Mouse (Mus musculus) forebrain, embryonic 11.5 days (tissue): Measurements from ENCODE around the gene Atp23. TPM values are rescaled to one million over a fixed set of nuclear protein-coding genes. Genes with fewer than 3 reads are reported as not detected.
"Not testable (repeated sequence)": the region's sequence is repeated elsewhere in the genome, so short reads cannot be mapped to it uniquely, and the experiment has no call there.

Source experiments
- ATAC-seq: fragments of 200-750 bp; cut with Nextera tagmentation; replicated peaks from 2 replicates; pipeline ENCODE4 v1.8.0; 2017; ENCODE audit warnings: moderate TSS enrichment; ENCODE audit not compliant: low FRiP score
- DNase-seq: peaks from one replicate; pipeline ENCODE4 v3.0.0-alpha.2; 2017; ENCODE audit warnings: low spot score
- H3K27ac ChIP-seq: fragments of 300-500 bp; sonication (generic); 2 replicates; pipeline ENCODE4 v1.5.1; 2014; ENCODE audit warnings: low read depth, low read length
- H3K27me3 ChIP-seq: fragments of 300-500 bp; sonication (generic); 2 replicates; pipeline ENCODE4 v1.6.1; 2014; ENCODE audit warnings: mild to moderate bottlenecking, low read length, mixed read lengths; ENCODE audit not compliant: control insufficient read depth, insufficient read depth
- H3K36me3 ChIP-seq: fragments of 300-500 bp; sonication (generic); 2 replicates; pipeline ENCODE4 v1.6.1; 2014; ENCODE audit warnings: mild to moderate bottlenecking, low read length, moderate library complexity, mixed read lengths; ENCODE audit not compliant: control insufficient read depth, insufficient read depth
- H3K4me1 ChIP-seq: fragments of 300-500 bp; sonication (generic); replicated peaks from 2 replicates; pipeline ENCODE4 v1.6.1; 2014; ENCODE audit warnings: low read length, mixed read lengths; ENCODE audit not compliant: control insufficient read depth, insufficient read depth
- H3K4me2 ChIP-seq: fragments of 300-500 bp; sonication (generic); 2 replicates; pipeline ENCODE4 v1.6.1; 2014; ENCODE audit warnings: low read depth, mild to moderate bottlenecking, low read length, moderate library complexity, mixed read lengths; ENCODE audit not compliant: severe bottlenecking
- H3K4me3 ChIP-seq: fragments of 300-500 bp; sonication (generic); 2 replicates; pipeline ENCODE4 v1.5.1; 2014; ENCODE audit warnings: low read depth, low read length
- H3K9ac ChIP-seq: fragments of 300-500 bp; sonication (generic); 2 replicates; pipeline ENCODE4 v1.6.1; 2014; ENCODE audit warnings: low read length
- H3K9me3 ChIP-seq: fragments of 300-500 bp; sonication (generic); 2 replicates; pipeline ENCODE4 v1.6.1; 2016; ENCODE audit warnings: low read length, mixed read lengths; ENCODE audit not compliant: control insufficient read depth
- WGBS: fragments of 180-500 bp; shearing (Covaris S2); extraction: QIAGEN DNeasy Blood & Tissue Kit; methylation state at CpG from one replicate; pipeline ENCODE4 v1.1.7; 2014; 5-methylcytosine and 5-hydroxymethylcytosine counted together
- polyA plus RNA-seq: library from polyadenylated mRNA; unstranded; fragments of >200 nt; fragmentation: Nextera tagmentation; extraction: Ambion mirVana; gene quantifications from 2 replicates; pipeline ENCODE4 v1.2.1, GENCODE M21; 2014

Gene Atp23
- polyA plus RNA-seq, 1 experiment from 2014 or later, result 15.5 TPM

DNA sequence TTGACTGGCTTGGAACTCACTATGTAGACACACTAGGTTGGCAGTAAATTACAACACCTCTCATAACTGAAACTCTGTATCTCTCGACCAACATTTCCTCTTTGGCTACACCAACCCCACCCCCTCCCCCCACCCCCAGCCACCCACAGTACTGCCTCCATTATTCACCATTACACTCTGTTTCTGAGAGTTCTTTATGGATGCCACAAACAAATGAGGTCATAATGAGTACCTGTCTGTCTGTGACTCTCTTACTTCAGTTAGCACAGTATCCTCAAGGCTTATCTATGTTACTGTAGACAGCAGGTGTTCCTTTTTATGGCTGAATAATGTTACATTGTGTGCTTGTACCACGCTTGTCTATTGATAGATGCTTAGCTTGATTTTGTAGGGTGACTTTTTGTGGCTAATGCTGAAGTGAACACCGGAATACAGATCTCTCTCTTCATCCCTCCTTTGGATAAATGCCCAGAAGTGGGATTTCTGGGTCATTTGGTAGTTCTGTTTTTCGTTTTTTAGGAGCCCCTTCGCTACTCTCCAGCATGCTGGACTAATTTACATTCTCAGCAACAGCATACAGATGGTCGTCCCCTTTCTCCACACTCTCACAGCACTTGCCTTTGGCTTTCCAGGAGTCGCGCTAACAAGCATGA, 73.1 kb downstream of the Atp23 start:
- no peak overlapping the region for H3K9ac ChIP-seq
- H3K27me3 ChIP-seq, result no peaks in the 10 kb centered on the region
- peak; percentile 42 for DNase-seq
- 63% methylated on average over 8 of the region's 8 CpGs for WGBS
- no peaks in the 10 kb centered on the region for H3K36me3 ChIP-seq
- no peak overlapping the region for H3K4me2 ChIP-seq
- no peaks in the 10 kb centered on the region for H3K9me3 ChIP-seq
- no peak overlapping the region for H3K27ac ChIP-seq
- no peak overlapping the region for H3K4me3 ChIP-seq
- peak; percentile 37; the same call in 1 of the 2 replicates for ATAC-seq
- 0 out of 2 replicates have a peak, but pooled peaks cover 2% of the 10 kb centered on the region for H3K4me1 ChIP-seq

- 93% methylated on average over 6 of the region's 6 CpGs for WGBS
Observed at GRCm38 (mm10) chr10:126826982-126827381, 74.2 kb downstream of the Atp23 start.

GRCm38 (mm10) chr10:126826216-126826615, 74.9 kb downstream of the Atp23 start:
- H3K9me3 ChIP-seq, ATAC-seq, H3K4me3 ChIP-seq, H3K36me3 ChIP-seq, H3K9ac ChIP-seq, H3K4me2 ChIP-seq, H3K27me3 ChIP-seq, H3K4me1 ChIP-seq, DNase-seq, H3K27ac ChIP-seq: not testable (repeated sequence)
- WGBS, result 93% methylated on average over 8 of the region's 8 CpGs

More at GRCm38 (mm10) chr10:126826982-126827381, 74.2 kb downstream of the Atp23 start:
- Histone ChIP-seq H3K27me3 (no peaks in the 10 kb centered on the region), H3K4me3 (no peak overlapping the region), H3K4me2 (no peak overlapping the region), H3K27ac (no peak overlapping the region), H3K36me3 (no peaks in the 10 kb centered on the region), H3K9me3 (no peaks in the 10 kb centered on the region), H3K4me1 (no peaks in the 10 kb centered on the region), H3K9ac (no peak overlapping the region)
- peak; percentile 51 for DNase-seq
- no peak for ATAC-seq

DNA sequence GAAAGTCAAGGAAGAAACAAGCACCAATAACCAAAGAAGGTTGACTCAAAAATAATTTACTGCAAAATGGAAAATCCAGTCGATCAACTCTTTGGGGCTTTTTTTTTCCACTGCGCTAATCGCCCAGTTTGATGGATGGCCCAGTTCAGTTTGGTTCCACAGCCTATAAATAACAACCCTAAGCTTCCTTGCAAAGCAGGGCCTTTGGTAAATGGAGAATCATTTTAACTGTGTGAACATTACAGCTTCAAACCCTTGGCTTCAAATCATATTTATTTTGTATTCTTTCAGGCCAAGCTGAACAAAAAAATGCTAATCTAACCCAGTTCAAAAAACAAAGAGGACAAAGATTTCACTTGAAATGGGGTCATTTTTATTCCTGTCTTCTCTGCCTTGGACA, 78.7 kb downstream of the Atp23 start:
- no peak for DNase-seq
- Histone ChIP-seq H3K4me3 (no peak overlapping the region), H3K9ac (no peak overlapping the region), H3K4me1 (no peaks in the 10 kb centered on the region), H3K9me3 (no peaks in the 10 kb centered on the region), H3K27me3 (no peaks in the 10 kb centered on the region), H3K36me3 (no peaks in the 10 kb centered on the region), H3K27ac (no peak overlapping the region), H3K4me2 (no peak overlapping the region)
- WGBS, result 91% methylated on average over 3 of the region's 3 CpGs
- ATAC-seq, result no peak

Other genes with a start within 250 kb of the Atp23 start
- 58.8 and 63.2 TPM in 2 replicates for gene Ctdsp2, start 77.4 kb upstream of the Atp23 start, polyA plus RNA-seq
- gene Avil, start 99.4 kb upstream of the Atp23 start, polyA plus RNA-seq, result 0.08 and 0.32 TPM in 2 replicates
- 91.2 and 93.8 TPM in 2 replicates for gene Tsfm, start 129.5 kb upstream of the Atp23 start, polyA plus RNA-seq
- gene Mettl1, start 140.1 kb upstream of the Atp23 start, polyA plus RNA-seq, result 42.5 and 44.0 TPM in 2 replicates
- gene Eef1akmt3, start 140.2 kb upstream of the Atp23 start, polyA plus RNA-seq, result 0.11 TPM in 1 of 2 replicates, not detected in the other
- 0.23 TPM in 1 of 2 replicates, not detected in the other for gene Cyp27b1, start 146.9 kb upstream of the Atp23 start, polyA plus RNA-seq
- gene March9, start 158.8 kb upstream of the Atp23 start, polyA plus RNA-seq, result 2.7 and 3.7 TPM in 2 replicates
- gene Cdk4, start 162.2 kb upstream of the Atp23 start, polyA plus RNA-seq, result 2,945 and 3,022 TPM in 2 replicates
- 144 and 159 TPM in 2 replicates for gene Tspan31, start 168.9 kb upstream of the Atp23 start, polyA plus RNA-seq
- 0.47 and 0.64 TPM in 2 replicates for gene Agap2, start 173.9 kb upstream of the Atp23 start, polyA plus RNA-seq
- 51.1 and 57.9 TPM in 2 replicates for gene Os9, start 219.8 kb upstream of the Atp23 start, polyA plus RNA-seq